Mouse (Mus musculus): ENCODE measurements at regions not wholly inside any gene's neighbourhood (a gene's known extent, or its start where the extent isn't known, plus 50 kb on each side); places are given as distances from the start of the nearest gene placed in this dataset.

- H3K4me3 ChIP-seq (replicated peaks; ENCODE audit: insufficient read depth, low read depth, low read length) = no peak overlapping the region
- no peak for DNase-seq
- no peaks in the 10 kb centered on the region; the same call in 1 of the 2 replicates for H3K27me3 ChIP-seq (ENCODE audit: control insufficient read depth, insufficient read depth, low read length)
- TF ChIP-seq CTCF (IDR thresholded peaks at IDR 0.05; ENCODE audit: borderline replicate concordance, insufficient read depth, low read depth, low read length) = no peak
- TF ChIP-seq POLR2A (IDR thresholded peaks at IDR 0.05; ENCODE audit: borderline replicate concordance, insufficient read depth, low read length) = no peak
- WGBS = 17% methylated on average over 11 of the region's 11 CpGs
- no peak overlapping the region for H3K27ac ChIP-seq (ENCODE audit: insufficient read depth, low read length)
- H3K4me1 ChIP-seq (ENCODE audit: control insufficient read depth, insufficient read depth, low read length) = no peaks in the 10 kb centered on the region
Measured at GRCm38 (mm10) chr14:118318524-118318923, 51.8 kb downstream of the Gm9376 start.

DNA sequence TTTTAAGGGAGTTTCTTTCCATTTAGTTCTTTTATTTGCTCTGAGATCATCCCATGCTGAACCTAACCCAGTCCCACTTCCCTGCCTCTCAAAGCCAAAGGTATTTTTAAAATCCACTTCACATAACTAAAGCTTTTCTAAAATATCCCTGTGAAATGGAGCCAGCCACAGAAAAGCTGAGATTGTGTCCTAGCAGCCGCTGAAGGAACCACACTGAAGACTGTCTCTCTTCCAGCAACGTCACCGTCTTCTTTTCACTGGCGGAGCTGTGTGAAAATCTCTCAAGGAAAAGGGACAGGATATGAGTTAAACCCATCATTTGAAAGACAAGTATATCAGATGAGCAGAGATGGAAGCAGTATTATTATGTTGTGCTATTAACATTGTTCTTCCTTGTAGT is 53.3 kb downstream of the Gm9376 start:
- Histone ChIP-seq H3K27me3 (ENCODE audit: control insufficient read depth, insufficient read depth, low read length) (no peaks in the 10 kb centered on the region; the same call in 1 of the 2 replicates), H3K27ac (ENCODE audit: insufficient read depth, low read length) (no peak overlapping the region), H3K4me3 (replicated peaks; ENCODE audit: insufficient read depth, low read depth, low read length) (no peak overlapping the region), H3K4me1 (ENCODE audit: control insufficient read depth, insufficient read depth, low read length) (no peaks in the 10 kb centered on the region)
- WGBS = 92% methylated on average over 4 of the region's 4 CpGs
- DNase-seq = no peak
- TF ChIP-seq POLR2A (IDR thresholded peaks at IDR 0.05; ENCODE audit: borderline replicate concordance, insufficient read depth, low read length) (no peak), CTCF (IDR thresholded peaks at IDR 0.05; ENCODE audit: borderline replicate concordance, insufficient read depth, low read depth, low read length) (no peak)

- Histone ChIP-seq H3K4me1 (ENCODE audit: control insufficient read depth, insufficient read depth, low read length) (no peaks in the 10 kb centered on the region), H3K27ac (ENCODE audit: insufficient read depth, low read length) (no peak overlapping the region), H3K27me3 (ENCODE audit: control insufficient read depth, insufficient read depth, low read length) (no peaks in the 10 kb centered on the region; the same call in 1 of the 2 replicates), H3K4me3 (replicated peaks; ENCODE audit: insufficient read depth, low read depth, low read length) (no peak overlapping the region)
- no peak for DNase-seq
- TF ChIP-seq POLR2A (IDR thresholded peaks at IDR 0.05; ENCODE audit: borderline replicate concordance, insufficient read depth, low read length) (no peak), CTCF (IDR thresholded peaks at IDR 0.05; ENCODE audit: borderline replicate concordance, insufficient read depth, low read depth, low read length) (no peak)
- WGBS = 94% methylated on average over 3 of the region's 3 CpGs
Measured at GRCm38 (mm10) chr14:118321083-118321482, 54.3 kb downstream of the Gm9376 start.

DNA sequence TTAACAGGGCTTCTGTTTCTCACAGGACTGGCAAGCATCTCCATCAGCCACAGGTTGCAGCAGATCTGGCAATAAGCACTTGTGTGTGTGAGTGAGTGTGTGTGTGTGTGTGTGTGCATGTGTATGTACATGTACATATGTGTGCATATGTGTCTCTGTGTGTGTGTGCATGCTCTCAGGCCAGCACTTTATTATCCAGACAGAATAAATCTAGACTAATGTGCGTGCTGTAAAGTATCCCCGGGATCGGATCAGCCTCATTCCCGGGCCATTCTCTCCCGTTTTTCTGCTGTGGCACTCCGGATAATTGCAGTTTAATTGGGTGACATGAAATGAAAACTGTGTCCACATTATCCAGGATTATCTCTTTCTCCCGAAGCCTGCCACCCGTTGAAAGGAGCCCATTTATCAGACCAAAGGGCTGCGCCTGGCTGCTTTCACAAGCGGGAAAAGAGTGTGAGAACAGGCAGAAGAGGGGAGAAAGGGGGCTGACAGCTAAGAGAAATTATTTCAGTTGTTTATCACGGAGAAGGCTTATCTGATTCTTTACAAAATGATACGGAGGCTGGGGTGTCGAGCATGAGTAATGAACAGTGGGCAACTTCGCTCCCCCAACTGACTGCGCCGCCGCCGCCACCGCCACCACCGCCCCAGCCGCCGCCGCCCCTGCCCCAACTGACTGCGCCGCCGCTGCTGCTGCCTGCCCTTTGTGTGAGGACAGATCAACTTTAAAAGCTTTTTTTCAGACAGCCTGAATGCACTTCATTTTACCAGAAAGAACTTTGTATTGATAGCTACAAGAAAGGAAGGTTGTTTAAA is 55.5 kb downstream of the Gm9376 start:
- no peak for TF ChIP-seq POLR2A (IDR thresholded peaks at IDR 0.05; ENCODE audit: borderline replicate concordance, insufficient read depth, low read length)
- no peak for TF ChIP-seq CTCF (IDR thresholded peaks at IDR 0.05; ENCODE audit: borderline replicate concordance, insufficient read depth, low read depth, low read length)
- no peak overlapping the region for H3K4me3 ChIP-seq (replicated peaks; ENCODE audit: insufficient read depth, low read depth, low read length)
- H3K27ac ChIP-seq (ENCODE audit: insufficient read depth, low read length) = no peak overlapping the region

GRCm38 (mm10) chr14:118322865-118323264 is 56.1 kb downstream of the Gm9376 start:
- TF ChIP-seq CTCF (IDR thresholded peaks at IDR 0.05; ENCODE audit: borderline replicate concordance, insufficient read depth, low read depth, low read length) (no peak), POLR2A (IDR thresholded peaks at IDR 0.05; ENCODE audit: borderline replicate concordance, insufficient read depth, low read length) (no peak)
- WGBS = 12% methylated on average over 11 of the region's 11 CpGs
- DNase-seq = no peak
- no peaks in the 10 kb centered on the region for H3K4me1 ChIP-seq (ENCODE audit: control insufficient read depth, insufficient read depth, low read length)
- H3K27me3 ChIP-seq (ENCODE audit: control insufficient read depth, insufficient read depth, low read length) = no peaks in the 10 kb centered on the region; the same call in 1 of the 2 replicates
- H3K4me3 ChIP-seq (replicated peaks; ENCODE audit: insufficient read depth, low read depth, low read length) = no peak overlapping the region
- H3K27ac ChIP-seq (ENCODE audit: insufficient read depth, low read length) = no peak overlapping the region

More for the DNA sequence above, 55.5 kb downstream of the Gm9376 start:
- no peaks in the 10 kb centered on the region for H3K4me1 ChIP-seq (ENCODE audit: control insufficient read depth, insufficient read depth, low read length)
- H3K27me3 ChIP-seq (ENCODE audit: control insufficient read depth, insufficient read depth, low read length) = no peaks in the 10 kb centered on the region; the same call in 1 of the 2 replicates
- DNase-seq = no peak
- 21% methylated on average over 26 of the region's 26 CpGs for WGBS

- no peak overlapping the region for H3K4me3 ChIP-seq (replicated peaks; ENCODE audit: insufficient read depth, low read depth, low read length)
- no peak overlapping the region for H3K27ac ChIP-seq (ENCODE audit: insufficient read depth, low read length)
- H3K4me1 ChIP-seq (ENCODE audit: control insufficient read depth, insufficient read depth, low read length) = no peaks in the 10 kb centered on the region
- no peak for DNase-seq
- no peaks in the 10 kb centered on the region for H3K27me3 ChIP-seq (ENCODE audit: control insufficient read depth, insufficient read depth, low read length)
- TF ChIP-seq POLR2A (IDR thresholded peaks at IDR 0.05; ENCODE audit: borderline replicate concordance, insufficient read depth, low read length) = no peak
- no peak for TF ChIP-seq CTCF (IDR thresholded peaks at IDR 0.05; ENCODE audit: borderline replicate concordance, insufficient read depth, low read depth, low read length)
- WGBS = 85% methylated on average over 3 of the region's 3 CpGs
Measured at GRCm38 (mm10) chr14:118338071-118338470, 71.3 kb downstream of the Gm9376 start.

DNA sequence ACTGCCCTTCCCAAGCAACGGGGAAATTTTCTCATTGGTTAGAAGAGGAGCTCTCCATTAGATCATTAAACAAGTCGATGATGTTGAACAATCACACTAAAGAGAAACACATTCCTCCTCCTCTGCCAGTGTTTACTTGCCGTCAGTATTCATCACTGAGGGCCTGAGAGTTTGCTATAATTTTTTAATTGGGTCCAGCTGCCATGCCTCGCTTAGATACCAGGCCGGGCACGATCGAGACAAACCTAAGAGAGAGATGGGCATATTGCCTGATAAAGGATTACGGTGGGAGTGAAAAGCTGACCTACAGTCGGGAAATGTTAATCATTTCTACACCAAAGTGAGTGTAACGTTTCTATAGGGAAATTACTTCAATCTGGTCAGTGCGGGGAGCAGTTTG is 96.2 kb downstream of the Gm9376 start:
- Histone ChIP-seq H3K4me1 (ENCODE audit: control insufficient read depth, insufficient read depth, low read length) (no peaks in the 10 kb centered on the region), H3K27ac (ENCODE audit: insufficient read depth, low read length) (no peak overlapping the region), H3K4me3 (replicated peaks; ENCODE audit: insufficient read depth, low read depth, low read length) (no peak overlapping the region), H3K27me3 (ENCODE audit: control insufficient read depth, insufficient read depth, low read length) (no peaks in the 10 kb centered on the region)
- no peak for DNase-seq
- 74% methylated on average over 11 of the region's 11 CpGs for WGBS
- TF ChIP-seq POLR2A (IDR thresholded peaks at IDR 0.05; ENCODE audit: borderline replicate concordance, insufficient read depth, low read length) (no peak), CTCF (IDR thresholded peaks at IDR 0.05; ENCODE audit: borderline replicate concordance, insufficient read depth, low read depth, low read length) (no peak)

DNA sequence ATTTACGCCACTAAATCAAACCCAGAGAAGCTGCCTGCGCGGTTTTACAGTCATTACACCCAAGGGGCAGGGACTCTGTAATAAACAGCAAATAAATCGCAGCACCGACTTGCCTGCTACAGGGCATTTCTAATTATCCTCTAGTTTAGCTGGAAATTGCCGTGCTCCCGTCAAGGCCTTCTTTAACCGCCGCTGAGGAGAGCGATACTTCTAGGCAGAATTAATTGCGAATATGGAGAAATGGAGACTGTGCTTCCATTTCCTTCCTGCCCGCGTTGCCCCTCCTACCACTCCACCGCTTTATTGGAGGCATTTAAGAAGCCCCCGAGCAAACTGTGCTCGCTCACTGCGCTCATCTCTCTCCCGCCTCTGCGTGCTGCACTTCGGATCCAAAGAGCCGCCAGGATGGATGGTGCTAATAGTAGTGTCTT is 96.6 kb downstream of the Gm9376 start:
- DNase-seq = no peak
- Histone ChIP-seq H3K27ac (ENCODE audit: insufficient read depth, low read length) (no peak overlapping the region), H3K27me3 (ENCODE audit: control insufficient read depth, insufficient read depth, low read length) (no peaks in the 10 kb centered on the region), H3K4me3 (replicated peaks; ENCODE audit: insufficient read depth, low read depth, low read length) (no peak overlapping the region), H3K4me1 (ENCODE audit: control insufficient read depth, insufficient read depth, low read length) (no peaks in the 10 kb centered on the region)
- TF ChIP-seq POLR2A (IDR thresholded peaks at IDR 0.05; ENCODE audit: borderline replicate concordance, insufficient read depth, low read length) (no peak), CTCF (IDR thresholded peaks at IDR 0.05; ENCODE audit: borderline replicate concordance, insufficient read depth, low read depth, low read length) (no peak)
- 93% methylated on average over 21 of the region's 21 CpGs for WGBS
